Comparison of ENCODE assay signal across 8 mouse cellular contexts in genomic region chr8:127065113-127065473, GRCm38 (mm10). TPM values are rescaled to one million over a fixed set of nuclear protein-coding genes. Genes with fewer than 3 reads are reported as not detected.
DNase-seq lines count a peak whose midpoint lies in the region; ATAC-seq and TF ChIP-seq lines count a peak whose summit lies in the region.

No protein-coding gene starts in this region.

- no peak for TF ChIP-seq POLR2A in thymus, adult 2 months (IDR thresholded peaks at IDR 0.05; ENCODE audit: control insufficient read depth, extremely low read depth, insufficient read depth, low read length, poor library complexity)

- peaks cover 3% of the 10 kb centered on the region; the same call in 1 of the 2 replicates for H3K4me1 ChIP-seq in thymus, adult 2 months (replicated peaks; ENCODE audit: control insufficient read depth, insufficient read depth, low read length)
- H3K4me1 ChIP-seq in liver, postnatal 0 days (ENCODE audit: insufficient read depth) = peaks cover 10% of the 10 kb centered on the region

- peaks cover 10% of the 10 kb centered on the region for H3K27me3 ChIP-seq in thymus, adult 2 months (ENCODE audit: control insufficient read depth, insufficient read depth, low read length)
- peaks cover 26% of the 10 kb centered on the region for H3K27me3 ChIP-seq in liver, postnatal 0 days (ENCODE audit: insufficient read depth, low read length)

- H3K9me3 ChIP-seq in liver, postnatal 0 days (ENCODE audit: low read length) = no peaks in the 10 kb centered on the region

- H3K4me2 ChIP-seq in liver, postnatal 0 days (ENCODE audit: low read depth, low read length) = peak overlapping the region; percentile 81

- H3K27ac ChIP-seq in thymus, adult 2 months (ENCODE audit: control insufficient read depth, insufficient read depth, low read length) = no peak overlapping the region
- H3K27ac ChIP-seq in liver, postnatal 0 days (ENCODE audit: low read depth) = peak overlapping the region; percentile 92

- no peaks in the 10 kb centered on the region for H3K36me3 ChIP-seq in thymus, adult 2 months (ENCODE audit: control insufficient read depth, insufficient read depth, low read length)
- no peaks in the 10 kb centered on the region for H3K36me3 ChIP-seq in liver, postnatal 0 days (replicated peaks; ENCODE audit: insufficient read depth, low read length)

- 23% methylated on average over 10 of the region's 10 CpGs for WGBS in thymus, adult 2 months
- WGBS in liver, postnatal 0 days (ENCODE audit: insufficient replicate concordance) = 10% methylated on average over 10 of the region's 10 CpGs

- DNase-seq in embryo, embryonic 10.5 days (ENCODE audit: low spot score) = peak; percentile 60
- DNase-seq in embryo, embryonic 11 days = no peak
- no peak for DNase-seq in thymus, adult 2 months
- DNase-seq in thymus, postnatal 14 days = no peak
- no peak for DNase-seq in liver, postnatal 0 days
- no peak for DNase-seq in right cerebral cortex, adult 18-20 months
- DNase-seq in urinary bladder, postnatal 14 days (ENCODE audit: low spot score) = no peak

- ATAC-seq in liver, postnatal 0 days = no peak
- ATAC-seq in megakaryocyte-erythroid progenitor cell, adult 5-6 weeks (replicated peaks; ENCODE audit: low FRiP score, low TSS enrichment, poor library complexity, severe bottlenecking) = no peak

- H3K9ac ChIP-seq in liver, postnatal 0 days (replicated peaks) = peak overlapping the region; percentile 74

- H3K4me3 ChIP-seq in thymus, adult 2 months (ENCODE audit: control insufficient read depth, insufficient read depth, low read length) = peak overlapping the region; percentile 37; the same call in 1 of the 2 replicates
- H3K4me3 ChIP-seq in liver, postnatal 0 days (ENCODE audit: low read depth, low read length) = peak overlapping the region; percentile 63

- no peak for TF ChIP-seq EP300 in liver, postnatal 0 days (IDR thresholded peaks at IDR 0.05; ENCODE audit: low read depth)

- no peak for TF ChIP-seq CTCF in thymus, adult 2 months (IDR thresholded peaks at IDR 0.05; ENCODE audit: borderline replicate concordance, control insufficient read depth, extremely low read depth, insufficient read depth, low read length, poor library complexity)
- no peak for TF ChIP-seq CTCF in liver, postnatal 0 days (IDR thresholded peaks at IDR 0.05; ENCODE audit: low read depth)

RNA-seq across cellular contexts. Expression of gene Pard3, which starts 1.4 kb away (rescaled TPM):
- polyA plus RNA-seq in thymus, adult 2 months (2012; rRNA removed) = 10.3 and 10.4 TPM in 2 replicates
- polyA plus RNA-seq in liver, postnatal 0 days (2015; fragmentation: Nextera tagmentation; extraction: Ambion mirVana) = 8.9 and 10.2 TPM in 2 replicates
- total RNA-seq in megakaryocyte-erythroid progenitor cell, adult 5-6 weeks (2014; fragmentation: Nextera tagmentation) = not detected in 2 replicates
- total RNA-seq in megakaryocyte-erythroid progenitor cell, adult 5-6 weeks (2017) = not detected in 2 replicates
